Mouse (Mus musculus) lung, embryonic 15.5 days (tissue): ENCODE results near the gene Tmem123. TPM values are rescaled to one million over a fixed set of nuclear protein-coding genes. Genes with fewer than 3 reads are reported as not detected.

Experiments
- ATAC-seq: fragments of 200-750 bp; cut with Nextera tagmentation; 2 replicates; pipeline ENCODE4 v1.8.0; 2017; ENCODE audit warnings: moderate number of reproducible peaks, borderline replicate concordance; ENCODE audit not compliant: low FRiP score, low TSS enrichment; ENCODE audit errors: extremely low read depth
- H3K27ac ChIP-seq: fragments of 300-500 bp; sonication (generic); 2 replicates; pipeline ENCODE4 v1.5.1; 2015; ENCODE audit warnings: moderate library complexity, mild to moderate bottlenecking, inconsistent platforms
- H3K27me3 ChIP-seq: fragments of 300-500 bp; sonication (generic); 2 replicates; pipeline ENCODE4 v1.6.1; 2015; ENCODE audit warnings: inconsistent platforms
- H3K36me3 ChIP-seq: fragments of 300-500 bp; sonication (generic); 2 replicates; pipeline ENCODE4 v1.6.1; 2015; ENCODE audit warnings: inconsistent platforms
- H3K4me1 ChIP-seq: fragments of 300-500 bp; sonication (generic); 2 replicates; pipeline ENCODE4 v1.6.1; 2015; ENCODE audit warnings: inconsistent platforms
- H3K4me2 ChIP-seq: fragments of 300-500 bp; sonication (generic); 2 replicates; pipeline ENCODE4 v1.6.1; 2015; ENCODE audit warnings: inconsistent platforms, mild to moderate bottlenecking, moderate library complexity
- H3K4me3 ChIP-seq: fragments of 300-500 bp; sonication (generic); 2 replicates; pipeline ENCODE4 v1.5.1; 2015; ENCODE audit warnings: mild to moderate bottlenecking, inconsistent platforms
- H3K9ac ChIP-seq: fragments of 300-500 bp; sonication (generic); 2 replicates; pipeline ENCODE4 v1.6.1; 2015; ENCODE audit warnings: inconsistent platforms
- H3K9me3 ChIP-seq: fragments of 300-500 bp; sonication (generic); 2 replicates; pipeline ENCODE4 v1.6.1; 2016; ENCODE audit warnings: inconsistent platforms
- WGBS: fragments of 180-500 bp; shearing (Covaris S2); methylation state at CpG from one replicate; pipeline ENCODE4 v1.1.7; 2015; 5-methylcytosine and 5-hydroxymethylcytosine counted together
- microRNA-seq: library from miRNA; unstranded; fragments of <30 nt; microRNA quantifications from one replicate; pipeline ENCODE4, GENCODE M21; 2016
- polyA plus RNA-seq: library from polyadenylated mRNA; unstranded; fragments of >200 nt; fragmentation: Nextera tagmentation; extraction: Ambion mirVana; gene quantifications from 2 replicates; pipeline ENCODE4 v1.2.1, GENCODE M21; 2015

Gene Tmem123
- polyA plus RNA-seq, 1 experiment from 2014 or later, result 131 TPM

GRCm38 (mm10) chr9:7835302-7835701 is 71.5 kb downstream of the Tmem123 start:
- Histone ChIP-seq H3K4me2 (peak overlapping the region; percentile 72; the same call in 1 of the 2 replicates), H3K36me3 (peaks cover 9% of the 10 kb centered on the region; the same call in 1 of the 2 replicates), H3K27me3 (no peaks in the 10 kb centered on the region), H3K9me3 (no peaks in the 10 kb centered on the region), H3K4me1 (peaks cover 16% of the 10 kb centered on the region; the same call in 1 of the 2 replicates), H3K27ac (no peak overlapping the region), H3K4me3 (no peak overlapping the region), H3K9ac (no peak overlapping the region)
- no peak for ATAC-seq
- 83% methylated on average over 1 of the region's 1 CpGs for WGBS

DNA sequence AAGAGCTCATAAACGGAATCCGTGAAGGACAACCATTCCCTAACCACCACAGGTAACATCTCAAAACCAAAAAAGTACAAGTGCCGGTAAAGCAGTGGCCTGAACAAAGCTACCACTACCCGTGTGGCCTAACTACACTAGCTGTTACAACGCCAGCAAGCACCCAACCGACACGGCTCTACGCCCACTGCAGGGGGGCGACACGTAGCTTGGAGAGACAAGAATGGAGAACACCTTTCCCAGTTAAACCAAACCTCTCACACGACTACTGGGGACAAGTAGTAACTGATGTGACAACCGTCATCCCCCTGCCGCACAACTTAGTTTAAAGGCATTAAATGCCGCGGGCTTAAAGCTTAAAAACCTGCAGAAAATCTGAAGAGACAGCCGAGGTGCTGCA is 72.5 kb downstream of the Tmem123 start:
- H3K4me1 ChIP-seq, result peaks cover 16% of the 10 kb centered on the region; the same call in 1 of the 2 replicates
- H3K4me2 ChIP-seq, result peak overlapping the region; percentile 72
- ATAC-seq, result peak; percentile 39
- H3K27ac ChIP-seq, result peak overlapping the region; percentile 99
- 0% methylated on average over 16 of the region's 16 CpGs for WGBS
- peak overlapping the region; percentile 84 for H3K9ac ChIP-seq
- peaks cover 9% of the 10 kb centered on the region; the same call in 1 of the 2 replicates for H3K36me3 ChIP-seq
- peak overlapping the region; percentile 76 for H3K4me3 ChIP-seq
- H3K27me3 ChIP-seq, result no peaks in the 10 kb centered on the region
- H3K9me3 ChIP-seq, result no peaks in the 10 kb centered on the region

DNA sequence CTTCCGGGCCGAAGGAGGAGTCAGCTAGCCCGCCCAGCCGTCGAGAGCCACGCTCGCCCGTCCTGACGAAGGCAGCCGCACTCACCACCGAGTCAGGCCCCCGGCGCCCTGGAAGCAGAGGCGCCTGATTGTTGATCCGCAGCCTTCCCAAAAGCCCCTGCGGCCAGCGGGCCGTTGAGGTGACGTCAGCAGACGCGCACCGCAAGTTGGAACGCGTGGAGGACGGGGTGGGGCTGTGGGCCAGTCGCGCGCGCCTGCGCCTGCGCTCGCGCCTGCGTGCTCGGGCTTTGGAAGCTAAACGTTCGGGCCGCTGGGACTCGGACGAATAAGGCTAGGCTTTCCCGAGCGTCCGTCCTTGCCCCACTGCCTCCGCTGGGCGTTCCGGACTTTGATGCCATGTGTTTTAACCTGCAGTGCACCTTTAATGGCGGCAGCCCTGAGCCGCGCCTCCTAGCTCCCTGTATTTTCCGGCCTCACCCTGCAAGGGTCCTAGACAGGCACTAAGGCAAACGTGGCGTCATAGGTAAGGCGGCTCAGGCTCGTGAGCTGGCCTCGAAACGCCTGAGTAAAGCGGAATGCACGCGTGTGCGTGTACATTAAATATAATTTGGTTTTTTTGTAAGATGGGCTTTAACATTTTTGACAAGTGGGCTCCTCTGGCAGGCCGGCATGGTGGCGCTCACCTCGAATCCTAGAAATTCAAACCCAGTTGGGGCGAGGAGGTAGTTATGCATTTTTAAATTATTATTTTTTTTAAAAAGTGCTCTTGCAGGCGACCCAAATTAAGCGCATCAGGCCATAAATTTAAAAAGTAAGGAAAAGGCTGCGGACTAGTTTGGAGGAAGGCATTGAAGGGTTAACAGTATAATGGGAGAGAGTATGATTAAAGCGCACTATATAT is 73.3 kb downstream of the Tmem123 start, which contains the start of gene Birc2:
Gene Birc2 (minus strand): TSS at position 160 of the 901 bp plus-strand sequence.
- H3K27ac ChIP-seq, result peak within 1 kb of the TSS; percentile 99
- peaks cover 16% of the 10 kb centered on the region; the same call in 1 of the 2 replicates for H3K4me1 ChIP-seq
- WGBS, result under 1% methylated on average over 68 of the region's 68 CpGs
- no peaks in the 10 kb centered on the region for H3K27me3 ChIP-seq
- H3K36me3 ChIP-seq, result peaks cover 9% of the 10 kb centered on the region; the same call in 1 of the 2 replicates
- H3K9ac ChIP-seq, result peak within 1 kb of the TSS; percentile 84
- peak within 1 kb of the TSS; percentile 72 for H3K4me2 ChIP-seq
- H3K9me3 ChIP-seq, result no peaks in the 10 kb centered on the region
- H3K4me3 ChIP-seq, result peak within 1 kb of the TSS; percentile 76
- peak; percentile 98 for ATAC-seq

DNA sequence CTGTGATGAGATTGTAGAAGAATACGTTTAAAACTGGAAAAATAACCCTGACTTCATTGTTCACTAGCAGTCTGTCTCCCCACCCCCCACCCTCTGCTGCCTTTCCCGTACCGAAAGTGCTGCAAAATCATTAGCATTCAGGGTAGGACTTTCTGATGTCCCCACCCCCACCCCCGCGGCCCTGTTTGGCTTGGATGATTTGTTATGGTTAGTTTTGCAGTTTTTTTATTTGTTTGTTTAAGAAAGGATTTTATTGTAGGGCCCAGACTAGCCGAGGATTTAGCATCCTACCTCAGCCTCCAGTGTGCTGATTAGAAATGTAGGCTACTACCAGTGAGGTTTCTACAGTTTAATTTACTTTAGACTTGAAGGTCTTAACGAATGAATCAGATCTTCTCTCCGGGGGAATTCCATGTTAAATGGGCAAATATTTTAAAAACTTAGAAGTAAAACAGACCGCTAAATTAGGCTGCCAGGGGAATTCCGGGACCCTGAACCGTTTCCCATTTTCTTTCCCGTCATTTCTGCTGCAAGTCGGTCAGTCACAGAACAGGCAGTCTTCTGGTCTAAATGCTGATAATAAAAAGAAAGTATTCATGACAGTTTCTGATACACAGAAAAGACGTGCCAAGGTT is 74.1 kb downstream of the Tmem123 start:
- Histone ChIP-seq H3K27ac (peak overlapping the region; percentile 99), H3K36me3 (peaks cover 9% of the 10 kb centered on the region; the same call in 1 of the 2 replicates), H3K4me1 (peaks cover 11% of the 10 kb centered on the region; the same call in 1 of the 2 replicates), H3K4me3 (peak overlapping the region; percentile 76), H3K27me3 (no peaks in the 10 kb centered on the region), H3K4me2 (peak overlapping the region; percentile 72), H3K9ac (peak overlapping the region; percentile 77), H3K9me3 (no peaks in the 10 kb centered on the region)
- 0 out of 2 replicates have a peak, but pooled peaks have one; percentile 3 for ATAC-seq
- WGBS, result 8% methylated on average over 14 of the region's 14 CpGs

GRCm38 (mm10) chr9:7841221-7841620 is 77.4 kb downstream of the Tmem123 start:
- peaks cover 8% of the 10 kb centered on the region; the same call in 1 of the 2 replicates for H3K4me1 ChIP-seq
- H3K9me3 ChIP-seq, result no peaks in the 10 kb centered on the region
- H3K27me3 ChIP-seq, result no peaks in the 10 kb centered on the region
- no peak overlapping the region for H3K27ac ChIP-seq
- no peak overlapping the region for H3K4me3 ChIP-seq
- no peak overlapping the region for H3K4me2 ChIP-seq
- 58% methylated on average over 6 of the region's 6 CpGs for WGBS
- ATAC-seq, result no peak
- no peaks in the 10 kb centered on the region for H3K36me3 ChIP-seq
- no peak overlapping the region for H3K9ac ChIP-seq

Small RNA genes within 50 kb of the gene (microRNA-seq; reads per million reads assigned to microRNA genes)
- 10.9 reads per million, percentile 29 among the genes with 10 or more reads in this experiment for gene Mir5618

Other genes with a start within 250 kb of the Tmem123 start
- gene Mmp8, start 205.6 kb upstream of the Tmem123 start, polyA plus RNA-seq, result 1.0 and 2.0 TPM in 2 replicates
- gene Mmp27, start 192.6 kb upstream of the Tmem123 start, polyA plus RNA-seq, result 0.11 TPM in 1 of 2 replicates, not detected in the other
- not detected in 2 replicates for gene Mmp20, start 135.8 kb upstream of the Tmem123 start, polyA plus RNA-seq
- gene Mmp7, start 72.0 kb upstream of the Tmem123 start, polyA plus RNA-seq, result 0.15 TPM in 1 of 2 replicates, not detected in the other
- 33.2 and 34.3 TPM in 2 replicates for gene Birc2, start 73.0 kb downstream of the Tmem123 start, polyA plus RNA-seq
- gene Birc3, start 109.1 kb downstream of the Tmem123 start, polyA plus RNA-seq, result 6.7 and 9.4 TPM in 2 replicates
- 34.8 and 34.9 TPM in 2 replicates for gene Yap1, start 240.6 kb downstream of the Tmem123 start, polyA plus RNA-seq